Mouse (Mus musculus) lung, postnatal 0 days (tissue): ENCODE results near the gene Nisch.

Source experiments
- CTCF ChIP-seq: IDR thresholded peaks from 2 replicates; pipeline ENCODE4 v1.5.1; 2016; ENCODE audit warnings: antibody characterized with exemption, mild to moderate bottlenecking
- EP300 ChIP-seq: IDR thresholded peaks from 2 replicates; pipeline ENCODE4 v1.6.1; 2016; ENCODE audit warnings: antibody characterized with exemption, mild to moderate bottlenecking, control low read depth

DNA sequence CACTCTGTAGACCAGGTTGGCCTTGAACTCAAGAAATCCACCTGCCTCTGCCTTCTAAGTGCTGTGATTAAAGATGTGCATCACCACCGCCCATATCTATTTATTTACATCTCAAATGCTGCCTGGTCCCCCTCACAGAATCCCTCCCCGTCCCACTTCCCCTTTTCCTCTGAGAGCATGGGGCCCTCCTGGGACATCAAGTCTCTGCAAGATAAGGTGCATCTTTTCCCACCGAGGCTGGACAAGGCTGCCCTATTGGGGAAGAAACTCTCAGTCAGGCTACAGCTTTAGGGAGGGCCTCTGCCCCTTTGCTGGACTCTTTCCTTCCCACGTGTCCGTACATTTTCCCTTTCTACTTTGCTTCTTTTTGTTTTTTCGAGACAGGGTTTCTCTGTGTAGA lies 47.2 kb downstream of the Nisch start:
- no peak for TF ChIP-seq EP300
- no peak for TF ChIP-seq CTCF
